Mouse (Mus musculus) limb, embryonic 13.5 days (tissue): ENCODE measurements around the gene Mafb. TPM values are rescaled to one million over a fixed set of nuclear protein-coding genes. Genes with fewer than 3 reads are reported as not detected.

Experiments used
- ATAC-seq: fragments of 200-750 bp; cut with Nextera tagmentation; 2 replicates; pipeline ENCODE4 v1.8.0; 2017; ENCODE audit warnings: low read depth, moderate number of reproducible peaks, moderate TSS enrichment; ENCODE audit not compliant: low FRiP score
- H3K27ac ChIP-seq: fragments of 300-500 bp; sonication (generic); 2 replicates; pipeline ENCODE4 v1.5.1; 2015; ENCODE audit warnings: inconsistent platforms, mild to moderate bottlenecking, moderate library complexity
- H3K27me3 ChIP-seq: fragments of 300-500 bp; sonication (generic); 2 replicates; pipeline ENCODE4 v1.6.1; 2015; ENCODE audit warnings: mild to moderate bottlenecking, inconsistent platforms
- H3K36me3 ChIP-seq: fragments of 300-500 bp; sonication (generic); 2 replicates; pipeline ENCODE4 v1.6.1; 2015; ENCODE audit warnings: inconsistent platforms, mild to moderate bottlenecking, moderate library complexity
- H3K4me1 ChIP-seq: fragments of 300-500 bp; sonication (generic); 2 replicates; pipeline ENCODE4 v1.6.1; 2015; ENCODE audit warnings: inconsistent platforms
- H3K4me2 ChIP-seq: fragments of 300-500 bp; sonication (generic); replicated peaks from 2 replicates; pipeline ENCODE4 v1.6.1; 2015; ENCODE audit warnings: inconsistent platforms, mild to moderate bottlenecking, moderate library complexity
- H3K4me3 ChIP-seq: fragments of 300-500 bp; sonication (generic); 2 replicates; pipeline ENCODE4 v1.5.1; 2015; ENCODE audit warnings: moderate library complexity, mild to moderate bottlenecking, inconsistent platforms
- H3K9ac ChIP-seq: fragments of 300-500 bp; sonication (generic); 2 replicates; pipeline ENCODE4 v1.6.1; 2015; ENCODE audit warnings: mild to moderate bottlenecking, inconsistent platforms
- H3K9me3 ChIP-seq: fragments of 300-500 bp; sonication (generic); 2 replicates; pipeline ENCODE4 v1.6.1; 2016; ENCODE audit warnings: inconsistent platforms
- WGBS: fragments of 180-500 bp; shearing (Covaris S2); methylation state at CpG from one replicate; pipeline ENCODE4 v1.1.7; 2015; 5-methylcytosine and 5-hydroxymethylcytosine counted together
- polyA plus RNA-seq: library from polyadenylated mRNA; unstranded; fragments of >200 nt; fragmentation: Nextera tagmentation; extraction: Ambion mirVana; gene quantifications from 2 replicates; pipeline ENCODE4 v1.2.1, GENCODE M21; 2015

The Mafb gene
- polyA plus RNA-seq: 24.3 and 30.9 TPM in 2 replicates

DNA sequence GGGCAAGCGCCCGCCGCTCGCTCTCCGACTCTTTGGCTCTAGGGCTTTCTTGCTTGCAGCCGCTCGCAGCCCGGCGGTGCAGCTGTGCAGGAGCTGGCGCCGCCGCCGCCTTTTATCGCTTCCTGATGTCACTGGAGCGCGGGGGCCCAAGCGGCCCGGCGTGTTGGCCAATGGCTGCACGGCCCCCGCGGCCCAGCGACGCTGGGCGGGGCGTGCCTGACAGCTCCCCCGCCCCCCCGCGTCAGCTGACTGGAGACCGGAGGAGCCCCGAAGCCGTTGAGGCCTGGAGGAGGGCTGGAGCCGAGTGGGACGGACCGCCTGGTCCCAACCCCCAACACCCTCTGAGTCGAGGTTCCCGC is at the start of gene Mafb:
Mafb (minus strand) TSS at position 86 of the 359 bp plus-strand sequence.
- peaks cover 48% of the 10 kb centered on the region for H3K4me1 ChIP-seq
- WGBS: under 1% methylated on average over 37 of the region's 37 CpGs
- H3K27ac ChIP-seq: peak within 1 kb of the TSS; percentile 85
- H3K4me2 ChIP-seq: peak within 1 kb of the TSS; percentile 96
- peak; percentile 90 for ATAC-seq
- H3K9me3 ChIP-seq: no peaks in the 10 kb centered on the region
- H3K9ac ChIP-seq: peak within 1 kb of the TSS; percentile 80
- H3K36me3 ChIP-seq: no peaks in the 10 kb centered on the region
- peak within 1 kb of the TSS; percentile 66 for H3K4me3 ChIP-seq
- peaks cover 73% of the 10 kb centered on the region for H3K27me3 ChIP-seq

DNA sequence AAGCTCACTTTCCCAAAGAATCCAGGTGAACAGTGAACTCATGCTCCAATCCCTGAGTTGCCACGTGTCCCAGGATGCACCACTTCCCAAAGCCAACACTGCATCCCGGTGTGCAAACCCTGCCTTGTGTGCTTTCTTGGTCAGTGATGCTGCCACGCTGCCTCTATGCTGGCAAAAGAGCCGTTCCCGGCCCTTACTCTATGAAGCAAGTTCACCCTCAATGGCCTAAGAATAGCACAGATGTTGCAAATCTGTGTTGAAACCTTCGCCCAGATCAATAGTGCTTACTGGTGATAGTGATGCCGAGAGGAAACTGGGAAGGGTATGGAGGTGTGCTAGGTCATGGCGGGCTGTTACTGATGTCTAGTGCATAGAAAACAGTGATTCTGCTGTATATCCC is 48.3 kb upstream of the Mafb start:
- Histone ChIP-seq H3K9ac (no peak overlapping the region), H3K27me3 (0 out of 2 replicates have a peak, but pooled peaks cover 2% of the 10 kb centered on the region), H3K4me3 (no peak overlapping the region), H3K36me3 (no peaks in the 10 kb centered on the region), H3K27ac (no peak overlapping the region), H3K4me2 (no peak overlapping the region), H3K4me1 (no peaks in the 10 kb centered on the region), H3K9me3 (no peaks in the 10 kb centered on the region)
- 88% methylated on average over 8 of the region's 8 CpGs for WGBS
- no peak for ATAC-seq

DNA sequence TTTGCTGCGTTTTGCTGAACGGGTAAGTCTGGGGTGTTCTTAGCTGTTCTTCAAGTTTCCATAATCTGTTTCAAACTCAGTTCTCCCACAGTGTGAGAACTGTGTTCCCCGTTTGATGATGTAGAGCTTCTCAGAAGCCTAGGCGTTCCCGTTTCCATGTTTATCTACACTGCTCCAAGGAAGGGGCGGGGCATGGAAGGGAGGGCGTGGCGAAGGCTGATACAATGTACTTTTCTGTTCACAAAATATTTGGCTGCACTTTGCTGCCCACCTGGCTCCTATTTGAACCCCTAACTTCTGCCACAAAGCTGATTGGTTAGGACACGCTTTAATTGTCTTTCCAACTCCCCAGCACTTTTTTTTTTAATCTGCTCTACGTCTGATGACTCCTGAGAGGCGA is 47.9 kb upstream of the Mafb start:
- Histone ChIP-seq H3K27ac (no peak overlapping the region), H3K4me3 (no peak overlapping the region), H3K9me3 (no peaks in the 10 kb centered on the region), H3K36me3 (no peaks in the 10 kb centered on the region), H3K9ac (no peak overlapping the region), H3K27me3 (0 out of 2 replicates have a peak, but pooled peaks cover 2% of the 10 kb centered on the region), H3K4me1 (no peaks in the 10 kb centered on the region), H3K4me2 (no peak overlapping the region)
- WGBS: 87% methylated on average over 11 of the region's 11 CpGs
- ATAC-seq: no peak

DNA sequence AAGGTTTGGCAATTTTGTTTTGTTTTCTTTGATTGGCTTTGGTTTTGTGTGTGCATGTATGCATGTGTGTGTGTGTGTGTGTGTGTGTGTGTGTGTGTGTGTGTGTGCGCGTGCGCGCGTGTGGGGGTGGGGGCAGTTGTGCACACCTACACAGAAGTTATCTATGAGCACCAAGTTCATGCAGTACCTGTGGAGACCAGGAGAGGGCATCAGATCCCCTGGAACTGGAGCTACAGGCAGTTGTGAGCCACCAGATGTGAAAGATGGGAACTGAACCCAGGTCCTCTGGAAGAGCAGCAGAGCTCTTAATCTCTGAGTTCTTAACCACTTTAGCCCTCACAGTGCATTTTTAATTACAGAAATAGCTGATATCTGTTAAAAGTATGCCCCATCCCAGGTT is 47.1 kb upstream of the Mafb start:
- no peaks in the 10 kb centered on the region for H3K36me3 ChIP-seq
- ATAC-seq: no peak
- no peak overlapping the region for H3K27ac ChIP-seq
- H3K4me2 ChIP-seq: no peak overlapping the region
- WGBS: 96% methylated on average over 5 of the region's 5 CpGs
- H3K4me3 ChIP-seq: no peak overlapping the region
- H3K27me3 ChIP-seq: 0 out of 2 replicates have a peak, but pooled peaks cover 2% of the 10 kb centered on the region
- no peak overlapping the region for H3K9ac ChIP-seq
- no peaks in the 10 kb centered on the region for H3K4me1 ChIP-seq
- H3K9me3 ChIP-seq: no peaks in the 10 kb centered on the region

DNA sequence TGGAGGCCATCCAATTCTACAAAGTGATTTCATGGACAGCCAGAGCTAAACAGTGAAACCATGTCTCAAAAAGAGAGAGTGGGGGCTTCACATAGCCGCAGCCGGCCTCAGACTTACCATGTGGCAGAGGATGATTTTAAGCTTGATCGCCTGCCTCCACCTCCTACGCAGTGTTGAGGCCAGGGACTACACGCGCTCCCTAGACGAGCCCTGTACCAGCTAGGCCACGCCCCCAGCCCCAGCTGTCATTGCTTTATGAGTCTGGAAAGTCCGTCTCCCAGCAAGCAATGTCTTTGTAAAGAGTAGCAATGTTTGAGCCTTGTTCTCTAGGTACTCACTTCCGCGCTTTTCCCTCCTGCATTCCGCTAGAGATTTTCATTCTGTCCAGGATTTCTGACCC is 46.2 kb upstream of the Mafb start:
- Histone ChIP-seq H3K27me3 (0 out of 2 replicates have a peak, but pooled peaks cover 2% of the 10 kb centered on the region), H3K36me3 (no peaks in the 10 kb centered on the region), H3K4me3 (no peak overlapping the region), H3K4me2 (no peak overlapping the region), H3K4me1 (no peaks in the 10 kb centered on the region), H3K9ac (no peak overlapping the region), H3K27ac (no peak overlapping the region), H3K9me3 (no peaks in the 10 kb centered on the region)
- no peak; the same call in 1 of the 2 replicates for ATAC-seq
- WGBS: 56% methylated on average over 12 of the region's 12 CpGs

DNA sequence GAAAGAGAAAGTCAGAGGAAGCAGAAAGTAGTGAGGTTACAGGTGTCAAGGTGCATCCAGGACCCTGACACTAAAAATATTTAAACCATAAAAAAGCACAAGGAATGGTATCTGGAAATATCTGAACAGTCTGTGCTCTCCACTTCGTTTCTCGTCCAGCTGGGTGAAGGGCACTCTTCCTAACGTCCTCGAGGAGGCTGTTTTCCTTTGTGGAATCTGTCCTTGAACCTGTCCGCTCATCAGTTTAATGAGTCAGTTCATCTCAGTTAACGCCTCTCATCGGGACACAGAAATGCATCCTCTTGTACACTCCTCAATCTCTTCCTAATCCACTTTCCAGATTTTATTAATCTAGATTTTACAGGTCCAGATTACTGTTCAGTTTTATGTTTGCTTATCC is 44.6 kb upstream of the Mafb start:
- H3K9me3 ChIP-seq: no peaks in the 10 kb centered on the region
- no peak for ATAC-seq
- no peak overlapping the region for H3K4me3 ChIP-seq
- H3K9ac ChIP-seq: no peak overlapping the region
- no peaks in the 10 kb centered on the region for H3K27me3 ChIP-seq
- H3K4me1 ChIP-seq: no peaks in the 10 kb centered on the region
- no peak overlapping the region for H3K4me2 ChIP-seq
- H3K27ac ChIP-seq: no peak overlapping the region
- no peaks in the 10 kb centered on the region for H3K36me3 ChIP-seq
- WGBS: 77% methylated on average over 7 of the region's 7 CpGs

DNA sequence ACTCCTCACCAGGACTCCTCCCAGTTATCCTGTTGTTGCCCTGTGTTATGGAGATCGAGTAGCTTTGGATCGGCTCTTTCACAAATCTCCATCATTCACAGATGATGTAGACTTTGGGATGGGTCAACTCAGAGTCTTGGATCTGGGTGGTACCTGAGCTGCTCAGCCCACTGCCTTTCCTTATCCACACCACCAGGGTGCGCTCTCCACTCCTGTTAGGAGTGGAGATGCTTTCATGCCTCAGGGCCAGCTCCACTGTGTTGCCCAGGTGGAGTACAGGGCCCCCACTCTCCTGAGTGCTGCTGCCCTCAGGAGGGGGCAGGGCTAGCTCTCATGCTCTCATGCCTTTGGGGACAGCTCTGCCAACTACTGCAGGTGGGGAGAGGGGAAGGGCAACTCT is 40.9 kb upstream of the Mafb start:
- ATAC-seq: no peak
- H3K9me3 ChIP-seq: no peaks in the 10 kb centered on the region
- no peaks in the 10 kb centered on the region for H3K27me3 ChIP-seq
- no peak overlapping the region for H3K4me3 ChIP-seq
- 83% methylated on average over 3 of the region's 3 CpGs for WGBS
- H3K9ac ChIP-seq: no peak overlapping the region
- H3K4me1 ChIP-seq: no peaks in the 10 kb centered on the region
- no peak overlapping the region for H3K27ac ChIP-seq
- H3K36me3 ChIP-seq: no peaks in the 10 kb centered on the region
- H3K4me2 ChIP-seq: no peak overlapping the region

DNA sequence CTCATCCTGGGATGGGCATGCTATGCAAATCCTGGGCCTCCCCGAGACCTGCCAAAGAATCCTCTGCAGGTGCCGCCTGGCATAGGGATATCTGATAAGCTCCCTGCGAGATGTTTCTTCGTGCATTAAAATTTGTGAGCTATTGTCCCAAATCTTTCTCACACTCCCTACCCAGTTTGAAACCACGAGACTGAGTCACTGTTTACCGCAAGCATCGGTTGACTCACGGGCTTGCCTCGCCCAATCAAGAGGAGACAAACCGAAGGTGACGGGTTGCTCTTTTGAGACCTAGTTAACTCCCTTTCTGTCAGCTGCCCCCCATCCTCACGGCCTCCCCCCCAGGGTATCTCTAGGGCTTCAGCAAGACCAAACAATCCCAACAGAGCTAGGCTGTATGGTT is 30.9 kb upstream of the Mafb start:
- WGBS: 82% methylated on average over 12 of the region's 12 CpGs

DNA sequence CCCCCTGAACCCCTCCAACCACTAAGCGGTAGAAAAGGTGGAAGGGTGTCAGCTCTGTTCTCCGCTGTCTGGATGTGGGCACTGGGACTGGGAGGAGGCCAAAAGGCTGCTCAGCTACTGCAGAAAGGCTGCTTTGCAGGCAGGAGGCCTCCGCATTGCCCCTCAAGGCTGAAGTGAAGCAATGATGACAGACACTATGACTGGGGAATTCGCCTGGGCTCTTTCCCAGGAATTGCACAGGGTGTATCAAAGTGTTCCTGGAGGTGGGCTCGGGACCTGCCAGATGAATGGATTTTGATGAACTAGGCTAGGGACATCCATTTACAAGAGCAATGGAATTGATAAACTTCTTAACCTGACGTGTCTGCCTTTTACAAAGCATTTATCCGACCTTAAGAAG is 27.9 kb upstream of the Mafb start:
- Histone ChIP-seq H3K4me1 (no peaks in the 10 kb centered on the region), H3K36me3 (no peaks in the 10 kb centered on the region), H3K4me2 (no peak overlapping the region), H3K9ac (no peak overlapping the region), H3K27ac (no peak overlapping the region), H3K4me3 (no peak overlapping the region), H3K9me3 (no peaks in the 10 kb centered on the region), H3K27me3 (peaks cover 29% of the 10 kb centered on the region; the same call in 1 of the 2 replicates)
- 73% methylated on average over 7 of the region's 7 CpGs for WGBS
- no peak for ATAC-seq

More for the DNA sequence above, 30.9 kb upstream of the Mafb start:
- Histone ChIP-seq H3K4me2 (no peak overlapping the region), H3K9ac (no peak overlapping the region), H3K4me3 (no peak overlapping the region), H3K36me3 (no peaks in the 10 kb centered on the region), H3K9me3 (no peaks in the 10 kb centered on the region), H3K27ac (no peak overlapping the region), H3K4me1 (no peaks in the 10 kb centered on the region), H3K27me3 (peaks cover 20% of the 10 kb centered on the region; the same call in 1 of the 2 replicates)
- ATAC-seq: no peak

DNA sequence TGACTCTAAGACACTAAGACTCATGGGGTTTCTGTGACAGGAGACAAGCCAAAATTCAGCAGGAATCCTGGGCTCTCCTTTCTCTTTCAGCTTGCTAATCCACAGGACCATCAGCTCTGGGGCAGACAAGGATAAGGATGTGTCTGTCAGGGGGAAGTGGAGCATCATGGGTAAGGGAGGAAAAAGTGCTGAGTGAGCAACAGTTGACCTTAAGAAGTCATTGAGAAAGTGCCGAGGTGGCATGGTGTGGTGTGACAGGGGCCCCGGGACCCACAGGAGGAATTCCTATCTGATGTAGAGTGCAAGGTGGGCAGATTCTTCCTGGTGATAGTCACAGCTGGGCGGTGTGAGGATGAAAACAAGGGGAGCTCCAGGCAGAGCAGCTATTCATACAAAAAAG is 25.8 kb upstream of the Mafb start:
- ATAC-seq: no peak
- H3K27ac ChIP-seq: no peak overlapping the region
- no peaks in the 10 kb centered on the region for H3K4me1 ChIP-seq
- H3K9ac ChIP-seq: no peak overlapping the region
- H3K9me3 ChIP-seq: no peaks in the 10 kb centered on the region
- WGBS: 80% methylated on average over 3 of the region's 3 CpGs
- H3K27me3 ChIP-seq: peaks cover 39% of the 10 kb centered on the region
- H3K4me3 ChIP-seq: no peak overlapping the region
- no peaks in the 10 kb centered on the region for H3K36me3 ChIP-seq
- no peak overlapping the region for H3K4me2 ChIP-seq

DNA sequence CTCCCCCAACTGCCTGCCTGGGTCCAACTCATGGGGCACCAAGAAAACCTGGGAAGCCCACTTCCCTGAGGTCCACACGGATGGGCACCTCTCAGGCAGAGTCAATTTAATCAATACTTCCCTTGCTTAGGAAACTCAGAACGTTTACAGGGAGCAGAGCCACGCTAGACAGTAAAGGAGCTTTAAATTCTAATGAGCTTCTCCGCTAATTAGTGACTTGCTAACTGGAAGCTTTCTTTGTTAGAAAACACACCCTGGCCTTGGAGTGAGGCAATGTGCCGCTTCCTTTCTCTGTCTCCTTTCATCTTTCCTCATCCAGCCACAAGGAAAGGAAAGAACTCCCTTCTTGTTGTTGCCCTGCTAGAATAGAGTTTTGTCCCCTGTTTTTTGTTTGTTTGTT is 21.7 kb upstream of the Mafb start:
- H3K9ac ChIP-seq: no peak overlapping the region
- no peak overlapping the region for H3K4me3 ChIP-seq
- no peak for ATAC-seq
- no peaks in the 10 kb centered on the region for H3K9me3 ChIP-seq
- peaks cover 31% of the 10 kb centered on the region for H3K27me3 ChIP-seq
- H3K4me1 ChIP-seq: no peaks in the 10 kb centered on the region
- H3K27ac ChIP-seq: no peak overlapping the region
- no peaks in the 10 kb centered on the region for H3K36me3 ChIP-seq
- H3K4me2 ChIP-seq: no peak overlapping the region
- WGBS: 21% methylated on average over 5 of the region's 5 CpGs

DNA sequence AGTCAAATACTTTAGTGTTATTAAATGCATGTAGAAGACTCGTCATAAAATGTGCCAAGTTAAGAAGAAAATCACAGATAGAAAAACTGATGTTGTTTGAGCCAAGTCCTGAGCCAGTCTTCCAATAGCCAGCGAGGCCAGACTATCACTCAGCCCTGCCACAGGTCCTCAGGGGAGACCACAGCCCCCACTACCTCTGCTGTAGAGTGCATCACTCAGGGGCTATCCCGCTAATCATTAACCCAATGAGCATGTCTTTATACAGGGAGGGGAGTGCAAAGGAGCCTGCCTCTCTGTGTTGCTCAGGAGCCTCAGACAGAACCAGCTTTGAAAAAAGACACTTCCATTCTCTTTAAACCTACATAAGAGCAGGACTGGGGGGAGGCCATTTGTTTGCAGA is 16.6 kb upstream of the Mafb start:
- no peak overlapping the region for H3K27ac ChIP-seq
- no peak overlapping the region for H3K4me2 ChIP-seq
- H3K9ac ChIP-seq: no peak overlapping the region
- no peak for ATAC-seq
- no peaks in the 10 kb centered on the region for H3K4me1 ChIP-seq
- no peaks in the 10 kb centered on the region for H3K9me3 ChIP-seq
- H3K4me3 ChIP-seq: no peak overlapping the region
- 45% methylated on average over 3 of the region's 3 CpGs for WGBS
- peaks cover 12% of the 10 kb centered on the region for H3K27me3 ChIP-seq
- no peaks in the 10 kb centered on the region for H3K36me3 ChIP-seq

DNA sequence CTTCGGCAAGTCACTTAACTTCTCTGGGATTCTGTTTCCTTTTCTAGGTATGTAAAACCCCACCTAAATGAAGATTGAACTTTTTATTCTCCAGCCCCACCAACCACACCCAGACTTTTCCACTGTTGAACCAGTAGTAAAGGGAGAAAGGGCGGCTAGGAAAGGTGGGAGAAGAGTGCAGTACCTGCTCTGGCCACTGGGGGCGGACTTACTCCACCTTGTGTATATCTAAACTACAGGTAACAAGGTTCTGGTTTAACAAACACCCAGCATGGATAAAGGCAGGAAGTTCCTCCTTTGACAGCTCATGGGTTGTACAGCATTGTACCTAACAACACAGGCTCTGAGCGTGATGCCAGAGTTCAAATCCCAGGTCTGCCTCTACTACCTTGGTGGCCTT is 11.4 kb upstream of the Mafb start:
- WGBS: 45% methylated on average over 4 of the region's 4 CpGs
- H3K4me3 ChIP-seq: no peak overlapping the region
- H3K4me1 ChIP-seq: peaks cover 4% of the 10 kb centered on the region; the same call in 1 of the 2 replicates
- no peaks in the 10 kb centered on the region for H3K36me3 ChIP-seq
- H3K4me2 ChIP-seq: no peak overlapping the region
- ATAC-seq: no peak
- peaks cover 45% of the 10 kb centered on the region for H3K27me3 ChIP-seq
- H3K9me3 ChIP-seq: no peaks in the 10 kb centered on the region
- no peak overlapping the region for H3K9ac ChIP-seq
- no peak overlapping the region for H3K27ac ChIP-seq
